Mouse (Mus musculus) CD4-positive, CD25-positive, alpha-beta regulatory T cell, adult 4 months (primary cell): ENCODE data around the gene Capn13. TPM values are rescaled to one million over a fixed set of nuclear protein-coding genes. Genes with fewer than 3 reads are reported as not detected.
"Not testable (repeated sequence)": the region's sequence is repeated elsewhere in the genome, so short reads cannot be mapped to it uniquely, and the experiment has no call there.

Experiments
- ATAC-seq: one replicate; pipeline ENCODE4 v1.8.0; 2017
- polyA plus RNA-seq, 2 experiments: library from polyadenylated mRNA; unstranded; fragments of 100-300 nt; shearing (Covaris generic); gene quantifications; one replicate each; pipeline ENCODE4 v1.2.1; 2017

The Capn13 gene
- polyA plus RNA-seq, 2 experiments from 2014 or later: 0.19 TPM; not detected in 1

DNA sequence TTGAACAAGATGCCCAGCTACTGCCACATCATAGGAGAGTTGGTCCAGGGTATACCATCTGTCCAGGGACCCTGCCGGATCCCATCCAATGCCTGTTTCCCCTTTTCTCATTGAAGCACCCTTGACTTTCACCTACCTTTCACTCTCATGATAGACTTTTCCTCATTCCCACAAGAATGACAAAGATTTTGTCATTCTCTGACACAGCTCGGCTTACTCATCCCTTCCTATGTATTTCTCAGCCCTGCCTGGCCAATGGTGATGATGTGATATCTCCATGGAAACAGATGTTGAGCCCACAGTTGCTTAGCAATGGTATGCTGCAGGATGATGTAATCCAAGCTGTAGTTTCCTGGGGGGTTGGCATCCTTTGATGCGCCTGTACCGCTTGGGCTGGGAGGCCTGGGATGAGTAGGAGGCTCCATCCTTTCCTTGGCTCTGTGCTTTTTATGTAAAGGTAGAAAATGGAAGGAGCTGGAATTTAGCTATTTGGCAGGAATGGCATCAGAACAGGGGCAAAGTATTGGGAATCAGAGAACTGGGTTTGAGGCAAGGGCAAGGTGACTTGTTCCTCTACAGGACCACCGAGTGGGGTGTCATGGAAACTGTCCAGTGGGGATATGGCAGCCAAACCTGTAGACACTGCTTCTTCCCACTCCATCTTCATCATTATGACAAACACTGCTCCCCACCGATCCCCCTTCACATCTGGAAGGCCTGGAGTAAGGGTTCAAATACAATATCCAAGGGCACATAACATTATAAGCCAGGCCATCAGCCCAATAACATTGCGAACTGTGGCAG lies 128.7 kb downstream of the Capn13 start:
- peak; percentile 19 for ATAC-seq

DNA sequence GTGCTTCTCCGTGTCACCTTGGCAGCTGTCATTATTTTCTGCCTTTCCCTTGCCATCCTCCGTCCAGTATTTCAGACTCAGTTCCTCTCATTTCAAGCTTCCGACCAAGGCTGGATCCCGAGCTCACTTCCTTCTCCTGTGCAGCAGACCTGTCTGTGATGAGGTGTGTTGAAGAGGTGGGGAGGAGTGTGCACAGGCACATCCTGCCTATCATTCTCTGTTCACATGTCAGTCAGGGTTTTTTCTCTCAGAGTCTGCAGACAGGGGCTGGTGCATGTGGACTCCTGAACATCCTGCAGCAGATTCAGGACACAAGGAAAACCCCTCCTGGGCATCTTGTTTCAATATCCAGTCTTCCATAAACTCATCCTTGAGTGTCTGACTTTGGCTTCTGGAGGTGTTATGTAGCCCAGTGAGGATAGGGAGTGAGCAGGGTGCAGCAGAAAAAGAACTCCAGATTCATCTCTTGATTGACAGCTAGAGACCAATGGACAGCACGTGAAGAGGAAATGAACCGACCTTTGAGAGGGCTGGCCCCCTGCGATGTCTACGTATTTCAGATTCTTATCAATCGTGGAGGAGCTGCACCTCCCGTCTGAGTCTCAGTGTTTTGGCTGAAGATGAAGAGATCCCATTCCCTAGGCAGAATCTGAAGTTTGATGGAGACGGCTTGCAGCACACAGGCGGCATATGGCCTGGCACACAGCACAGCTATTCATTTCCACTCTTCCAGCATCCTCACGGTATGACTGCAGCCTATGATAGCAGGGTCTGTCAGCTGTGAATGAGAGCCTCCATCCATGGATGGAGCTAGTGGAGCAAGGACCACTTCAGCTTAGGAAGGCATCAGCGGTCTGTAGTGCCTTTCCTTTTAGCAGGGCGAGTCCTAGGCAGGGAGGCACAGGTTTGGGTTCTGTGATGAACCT lies 129.5 kb downstream of the Capn13 start:
- peak; percentile 85 for ATAC-seq

DNA sequence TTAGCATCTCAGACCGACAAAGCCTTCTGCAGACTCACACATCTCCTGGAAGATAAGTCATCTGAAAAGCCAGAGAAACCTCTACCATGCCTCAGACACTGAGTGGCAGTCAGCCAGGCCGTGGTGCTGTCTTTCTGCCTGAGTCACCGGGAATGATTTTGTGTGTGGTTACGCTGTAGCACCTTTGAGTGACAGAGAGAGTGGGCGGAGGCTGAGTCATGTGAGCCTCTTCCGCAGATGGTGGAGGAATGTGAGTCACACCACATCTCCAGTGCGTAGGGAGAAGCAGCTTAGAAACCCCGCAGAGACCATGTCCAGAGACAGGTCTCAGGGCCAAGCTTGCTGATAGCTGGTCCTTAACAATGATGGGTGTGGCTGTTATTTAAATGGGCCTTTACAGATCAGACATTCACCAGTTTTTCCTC lies 137.6 kb downstream of the Capn13 start:
- peak; percentile 98 for ATAC-seq

DNA sequence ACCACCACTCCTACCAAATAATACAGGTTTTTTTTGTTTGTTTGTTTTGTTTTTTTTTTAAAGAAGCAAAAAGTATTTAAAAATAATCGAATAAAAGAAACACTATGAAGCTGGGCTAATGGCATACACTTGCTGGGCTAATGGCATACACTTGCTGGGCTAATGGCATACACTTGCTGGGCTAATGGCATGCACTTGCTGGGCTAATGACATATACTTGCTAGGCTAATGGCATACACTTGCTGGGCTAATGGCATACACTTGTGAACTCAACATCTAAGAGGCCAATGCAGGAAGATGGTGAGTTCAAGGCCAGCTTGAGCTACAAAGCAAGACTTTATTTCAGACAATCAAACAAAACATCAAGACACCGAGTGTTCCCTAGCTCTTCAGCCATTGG lies 138.1 kb downstream of the Capn13 start:
- ATAC-seq: no peak

DNA sequence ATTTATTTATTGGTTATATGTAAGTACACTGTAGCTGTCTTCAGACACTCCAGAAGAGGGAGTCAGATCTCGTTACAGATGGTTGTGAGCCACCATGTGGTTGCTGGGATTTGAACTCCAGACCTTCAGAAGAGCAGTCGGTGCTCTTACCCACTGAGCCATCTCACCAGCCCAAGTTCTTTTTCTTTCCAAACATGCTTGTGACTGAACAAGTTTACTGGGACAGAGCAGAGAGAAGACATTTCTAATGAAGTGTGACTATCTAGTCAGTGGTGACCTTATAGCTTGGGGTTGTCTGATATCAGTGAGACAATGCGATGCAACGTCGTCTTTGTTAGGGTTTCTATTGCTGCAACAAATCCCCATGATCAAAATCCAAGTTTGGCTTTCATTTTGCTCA lies 141.4 kb downstream of the Capn13 start:
- ATAC-seq: not testable (repeated sequence)

DNA sequence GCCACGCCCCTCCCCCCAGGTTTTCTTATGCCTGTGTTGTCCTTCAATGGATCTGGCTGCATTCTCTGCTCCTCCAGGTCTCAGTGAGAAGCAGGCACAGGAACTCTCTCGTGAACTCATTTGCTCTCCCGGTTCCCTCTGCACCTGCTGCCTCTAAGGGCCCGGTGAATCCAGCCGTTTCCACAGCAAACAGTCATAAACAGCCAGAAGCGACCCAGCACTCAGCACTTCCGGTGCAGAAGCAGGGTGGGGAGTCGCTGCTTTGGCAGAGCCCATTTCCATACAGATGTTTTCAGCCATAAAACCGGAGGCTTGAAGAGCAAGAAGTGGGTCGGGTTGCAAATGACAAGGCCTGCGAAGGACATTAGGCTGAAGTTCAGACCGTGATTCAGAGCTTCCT lies 142.0 kb downstream of the Capn13 start:
- peak; percentile 42 for ATAC-seq
